Mouse (Mus musculus) hindbrain, postnatal 0 days (tissue): ENCODE data around the gene Ralgps2. TPM values are rescaled to one million over a fixed set of nuclear protein-coding genes. Genes with fewer than 3 reads are reported as not detected.

Experiments
- ATAC-seq: fragments of 200-750 bp; cut with Nextera tagmentation; 2 replicates; pipeline ENCODE4 v1.8.0; 2017; ENCODE audit warnings: mild to moderate bottlenecking, moderate TSS enrichment, moderate library complexity
- DNase-seq: peaks from one replicate; pipeline ENCODE4 v3.0.0-alpha.2; 2015; ENCODE audit warnings: low spot score
- H3K27ac ChIP-seq: fragments of 300-500 bp; sonication (generic); 2 replicates; pipeline ENCODE4 v1.5.1; 2014; ENCODE audit warnings: mild to moderate bottlenecking
- H3K27me3 ChIP-seq: fragments of 300-500 bp; sonication (generic); 2 replicates; pipeline ENCODE4 v1.6.1; 2014; ENCODE audit warnings: low read length, mixed read lengths; ENCODE audit not compliant: insufficient read depth
- H3K36me3 ChIP-seq: fragments of 300-500 bp; sonication (generic); 2 replicates; pipeline ENCODE4 v1.6.1; 2014; ENCODE audit warnings: low read length, mixed read lengths; ENCODE audit not compliant: insufficient read depth
- H3K4me1 ChIP-seq: fragments of 300-500 bp; sonication (generic); 2 replicates; pipeline ENCODE4 v1.6.1; 2014; ENCODE audit warnings: antibody characterized with exemption, low read length, mixed read lengths; ENCODE audit not compliant: insufficient read depth
- H3K4me2 ChIP-seq: fragments of 300-500 bp; sonication (generic); 2 replicates; pipeline ENCODE4 v1.6.1; 2014; ENCODE audit warnings: low read depth, mild to moderate bottlenecking, low read length, moderate library complexity, mixed read lengths
- H3K4me3 ChIP-seq: fragments of 300-500 bp; sonication (generic); 2 replicates; pipeline ENCODE4 v1.5.1; 2014; ENCODE audit warnings: low read length
- H3K9ac ChIP-seq: fragments of 300-500 bp; sonication (generic); replicated peaks from 2 replicates; pipeline ENCODE4 v1.6.1; 2014; ENCODE audit warnings: mild to moderate bottlenecking, low read length, moderate library complexity, mixed read lengths
- H3K9me3 ChIP-seq: fragments of 300-500 bp; sonication (generic); 2 replicates; pipeline ENCODE4 v1.6.1; 2016; ENCODE audit warnings: low read length, mixed read lengths
- CTCF ChIP-seq: IDR thresholded peaks from 2 replicates; pipeline ENCODE4 v1.5.1; 2016; ENCODE audit warnings: antibody characterized with exemption, control low read depth, low read depth
- WGBS: fragments of 180-500 bp; shearing (Covaris S2); extraction: QIAGEN DNeasy Blood & Tissue Kit; methylation state at CpG from one replicate; pipeline ENCODE4 v1.1.7; 2014; 5-methylcytosine and 5-hydroxymethylcytosine counted together
- polyA plus RNA-seq: library from polyadenylated mRNA; unstranded; fragments of >200 nt; fragmentation: Nextera tagmentation; extraction: Ambion mirVana; gene quantifications from 2 replicates; pipeline ENCODE4 v1.2.1, GENCODE M21; 2015
- total RNA-seq: library from RNA; depleted of rRNA; stranded (reverse); fragments of >200 nt; gene quantifications from 2 replicates; pipeline ENCODE4 v1.2.3, GENCODE M21; 2014

Gene Ralgps2
- total and polyA plus RNA-seq, 2 experiments from 2014 or later = 52.8 to 70.1 TPM

GRCm38 (mm10) chr1:156910948-156911347 lies 28.5 kb downstream of the Ralgps2 start:
- ATAC-seq = no peak
- H3K4me2 ChIP-seq = no peak overlapping the region
- WGBS = 53% methylated on average over 2 of the region's 2 CpGs

GRCm38 (mm10) chr1:156909866-156910265 lies 29.6 kb downstream of the Ralgps2 start:
- no peaks in the 10 kb centered on the region for H3K9me3 ChIP-seq
- no peaks in the 10 kb centered on the region; the same call in 1 of the 2 replicates for H3K36me3 ChIP-seq
- H3K4me2 ChIP-seq = no peak overlapping the region
- H3K9ac ChIP-seq = no peak overlapping the region
- ATAC-seq (no peak), DNase-seq (no peak)
- no peaks in the 10 kb centered on the region for H3K27me3 ChIP-seq
- H3K4me3 ChIP-seq = no peak overlapping the region
- no peak overlapping the region for H3K27ac ChIP-seq
- TF ChIP-seq CTCF = no peak
- H3K4me1 ChIP-seq = peaks cover 2% of the 10 kb centered on the region; the same call in 1 of the 2 replicates

More at GRCm38 (mm10) chr1:156910948-156911347, 28.5 kb downstream of the Ralgps2 start:
- no peak for TF ChIP-seq CTCF
- H3K4me3 ChIP-seq = no peak overlapping the region
- H3K36me3 ChIP-seq = no peaks in the 10 kb centered on the region; the same call in 1 of the 2 replicates
- no peak for DNase-seq
- H3K27ac ChIP-seq = no peak overlapping the region
- H3K4me1 ChIP-seq = peaks cover 2% of the 10 kb centered on the region; the same call in 1 of the 2 replicates
- H3K9ac ChIP-seq = no peak overlapping the region
- H3K9me3 ChIP-seq = no peaks in the 10 kb centered on the region
- no peaks in the 10 kb centered on the region for H3K27me3 ChIP-seq

GRCm38 (mm10) chr1:156909265-156909664 lies 30.2 kb downstream of the Ralgps2 start:
- no peak for DNase-seq
- H3K27ac ChIP-seq = no peak overlapping the region
- H3K9me3 ChIP-seq = no peaks in the 10 kb centered on the region
- no peak overlapping the region for H3K4me2 ChIP-seq
- no peak for ATAC-seq
- H3K9ac ChIP-seq = no peak overlapping the region
- H3K4me3 ChIP-seq = no peak overlapping the region
- H3K36me3 ChIP-seq = no peaks in the 10 kb centered on the region; the same call in 1 of the 2 replicates
- H3K4me1 ChIP-seq = peaks cover 1% of the 10 kb centered on the region; the same call in 1 of the 2 replicates
- 95% methylated on average over 4 of the region's 4 CpGs for WGBS
- H3K27me3 ChIP-seq = no peaks in the 10 kb centered on the region
- no peak for TF ChIP-seq CTCF

GRCm38 (mm10) chr1:156905660-156906059 lies 33.8 kb downstream of the Ralgps2 start:
- 85% methylated on average over 2 of the region's 2 CpGs for WGBS
- TF ChIP-seq CTCF = no peak
- Histone ChIP-seq H3K4me2 (no peak overlapping the region), H3K9ac (no peak overlapping the region), H3K4me1 (no peaks in the 10 kb centered on the region), H3K36me3 (peaks cover 4% of the 10 kb centered on the region; the same call in 1 of the 2 replicates), H3K27ac (no peak overlapping the region), H3K9me3 (no peaks in the 10 kb centered on the region), H3K4me3 (no peak overlapping the region), H3K27me3 (no peaks in the 10 kb centered on the region)
- no peak for ATAC-seq
- DNase-seq = no peak

GRCm38 (mm10) chr1:156903899-156904298 lies 35.5 kb downstream of the Ralgps2 start:
- Histone ChIP-seq H3K9ac (no peak overlapping the region), H3K4me1 (no peaks in the 10 kb centered on the region), H3K36me3 (peaks cover 4% of the 10 kb centered on the region; the same call in 1 of the 2 replicates), H3K9me3 (no peaks in the 10 kb centered on the region), H3K27me3 (no peaks in the 10 kb centered on the region), H3K4me2 (no peak overlapping the region), H3K27ac (no peak overlapping the region), H3K4me3 (no peak overlapping the region)
- no peak for TF ChIP-seq CTCF
- DNase-seq (no peak), ATAC-seq (no peak)
- 97% methylated on average over 3 of the region's 3 CpGs for WGBS

GRCm38 (mm10) chr1:156901689-156902088 lies 37.7 kb downstream of the Ralgps2 start:
- no peak for DNase-seq
- Histone ChIP-seq H3K4me1 (no peaks in the 10 kb centered on the region), H3K9ac (no peak overlapping the region), H3K27me3 (no peaks in the 10 kb centered on the region), H3K27ac (no peak overlapping the region), H3K9me3 (no peaks in the 10 kb centered on the region), H3K4me2 (no peak overlapping the region), H3K36me3 (peaks cover 4% of the 10 kb centered on the region; the same call in 1 of the 2 replicates), H3K4me3 (no peak overlapping the region)
- WGBS = 91% methylated on average over 6 of the region's 6 CpGs
- no peak for ATAC-seq
- TF ChIP-seq CTCF = no peak

- 94% methylated on average over 4 of the region's 4 CpGs for WGBS
- H3K4me2 ChIP-seq = no peak overlapping the region
- H3K27me3 ChIP-seq = no peaks in the 10 kb centered on the region
- no peaks in the 10 kb centered on the region for H3K36me3 ChIP-seq
- H3K27ac ChIP-seq = no peak overlapping the region
- no peaks in the 10 kb centered on the region for H3K9me3 ChIP-seq
- H3K9ac ChIP-seq = no peak overlapping the region
- no peaks in the 10 kb centered on the region for H3K4me1 ChIP-seq
- DNase-seq = peak; percentile 14
- H3K4me3 ChIP-seq = no peak overlapping the region
- no peak for ATAC-seq
- TF ChIP-seq CTCF = peak; percentile 38
Observed at GRCm38 (mm10) chr1:156891561-156891960, 47.9 kb downstream of the Ralgps2 start.
